Mouse (Mus musculus) urinary bladder, postnatal 14 days (tissue): ENCODE results near the gene Rnase2a.
"Not testable (repeated sequence)": the region's sequence is repeated elsewhere in the genome, so short reads cannot be mapped to it uniquely, and the experiment has no call there.

Source experiments
- DNase-seq: peaks from one replicate; pipeline ENCODE4 v3.0.0; 2021; ENCODE audit warnings: low spot score

The Rnase2a gene

DNA sequence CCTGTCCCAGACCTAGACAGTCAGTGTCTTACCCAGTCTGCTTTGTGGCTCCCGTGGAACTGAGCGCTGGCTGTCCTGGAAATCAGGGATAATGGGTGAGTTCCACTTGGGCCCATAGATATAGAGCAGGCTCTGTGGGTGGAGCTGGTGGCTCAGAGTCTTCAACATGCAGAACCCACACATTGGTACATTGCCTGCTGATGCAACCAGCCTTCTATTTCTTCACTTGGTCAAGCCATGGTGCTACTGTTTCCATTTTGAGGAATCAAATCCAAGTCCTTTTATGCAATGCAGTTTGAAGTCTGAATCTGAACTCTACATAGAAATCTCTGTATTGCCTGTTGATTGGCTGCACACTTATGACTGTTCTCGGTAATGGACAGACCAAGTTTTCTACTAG is at the start of gene Rnase2a:
Gene Rnase2a (minus strand): TSS at position 72 of the 400 bp plus-strand sequence.
- DNase-seq, result no peak

GRCm38 (mm10) chr14:51291505-51291904 is 35.6 kb upstream of the Rnase2a start:
- DNase-seq, result no peak

DNA sequence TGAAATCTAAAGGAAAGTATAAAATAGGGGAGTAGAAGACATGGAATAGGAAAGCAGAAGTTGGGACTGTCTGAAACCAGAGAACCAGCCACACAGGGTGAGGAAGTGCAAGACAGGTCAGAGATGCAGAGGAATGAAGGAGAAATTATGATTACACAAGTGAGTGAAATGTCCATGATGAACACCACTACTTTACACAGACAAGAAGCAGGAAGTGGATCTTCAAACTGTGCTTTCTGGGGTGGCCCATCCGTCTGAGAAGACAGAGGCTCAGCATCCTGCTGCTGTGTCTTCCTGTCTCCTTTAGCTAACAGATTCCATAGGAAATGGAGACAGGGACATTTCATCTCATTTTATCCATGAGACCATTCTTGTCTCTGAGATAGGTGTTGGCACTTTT is 22.6 kb upstream of the Rnase2a start:
- DNase-seq, result not testable (repeated sequence)

- DNase-seq, result no peak
These were observed 12.8 kb upstream of the Rnase2a start for GRCm38 (mm10) chr14:51268677-51269076.

- DNase-seq, result peak; percentile 81
These were observed 10.2 kb upstream of the Rnase2a start for GRCm38 (mm10) chr14:51266113-51266512.

GRCm38 (mm10) chr14:51265667-51266066 is 9.8 kb upstream of the Rnase2a start:
- DNase-seq, result no peak

DNA sequence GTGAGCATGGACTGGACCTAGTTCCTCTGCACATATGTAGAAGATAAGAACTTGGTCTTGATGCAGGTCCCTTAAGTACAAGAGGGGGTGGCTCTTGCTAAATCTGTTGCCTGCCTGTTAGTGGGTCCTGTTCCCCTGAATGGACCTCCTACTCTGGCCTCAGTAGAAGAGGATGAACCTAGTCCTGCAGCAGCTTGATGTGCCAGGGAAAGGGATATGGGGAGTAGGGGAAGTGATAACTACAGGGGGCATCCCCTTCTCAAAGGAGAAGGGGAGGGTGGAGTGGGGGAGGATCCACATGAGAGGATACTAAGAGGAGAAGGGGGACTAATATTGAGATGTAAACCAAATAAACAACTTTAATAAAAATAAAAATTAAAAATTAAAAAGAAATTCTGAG is 6.5 kb upstream of the Rnase2a start:
- DNase-seq, result no peak

GRCm38 (mm10) chr14:51259741-51260140 is 3.8 kb upstream of the Rnase2a start:
- DNase-seq, result no peak

DNA sequence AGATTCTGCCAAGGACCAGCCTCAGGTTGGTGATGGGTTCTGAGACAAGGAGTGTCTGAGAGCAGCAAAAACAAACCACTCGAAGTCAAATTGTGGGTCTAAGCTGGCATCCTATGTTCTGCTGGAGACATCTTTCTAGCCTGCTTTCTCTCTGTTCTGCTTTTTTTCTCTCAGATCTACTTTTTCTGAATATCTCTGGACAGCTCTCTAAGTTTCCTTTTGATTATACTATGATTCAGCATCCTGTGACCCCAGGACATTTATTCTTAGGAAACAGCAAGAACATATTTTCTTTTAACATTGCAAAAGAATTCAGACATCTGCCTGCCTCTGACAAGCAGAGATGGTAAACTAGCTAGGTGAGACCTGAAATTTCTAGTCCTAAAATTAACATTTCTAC is 2.3 kb downstream of the Rnase2a start:
- no peak for DNase-seq

GRCm38 (mm10) chr14:51252206-51252605 is 3.7 kb downstream of the Rnase2a start:
- not testable (repeated sequence) for DNase-seq

- no peak for DNase-seq
These were observed 5.6 kb downstream of the Rnase2a start for GRCm38 (mm10) chr14:51250348-51250747.

DNA sequence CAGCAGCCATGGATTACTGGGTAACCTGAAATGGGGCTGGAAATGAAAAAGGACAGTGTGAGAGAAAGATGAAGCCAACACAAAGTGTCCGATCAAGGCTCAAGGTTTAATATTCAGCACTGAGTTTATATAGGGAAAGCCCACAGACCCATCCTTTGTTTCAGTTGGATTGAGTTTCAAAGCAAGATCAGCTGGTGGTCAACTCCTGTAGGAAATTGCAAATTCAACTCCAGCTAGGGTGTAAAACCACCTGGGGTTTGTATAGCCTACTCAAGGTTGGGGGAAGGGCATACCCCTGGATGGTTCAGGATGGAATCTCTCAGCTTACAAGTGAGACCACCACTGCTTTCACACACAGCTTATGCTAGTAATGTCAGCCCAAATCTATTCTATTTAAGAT is 8.2 kb downstream of the Rnase2a start:
- no peak for DNase-seq

GRCm38 (mm10) chr14:51240899-51241298 is 15.0 kb downstream of the Rnase2a start:
- DNase-seq, result peak; percentile 54

DNA sequence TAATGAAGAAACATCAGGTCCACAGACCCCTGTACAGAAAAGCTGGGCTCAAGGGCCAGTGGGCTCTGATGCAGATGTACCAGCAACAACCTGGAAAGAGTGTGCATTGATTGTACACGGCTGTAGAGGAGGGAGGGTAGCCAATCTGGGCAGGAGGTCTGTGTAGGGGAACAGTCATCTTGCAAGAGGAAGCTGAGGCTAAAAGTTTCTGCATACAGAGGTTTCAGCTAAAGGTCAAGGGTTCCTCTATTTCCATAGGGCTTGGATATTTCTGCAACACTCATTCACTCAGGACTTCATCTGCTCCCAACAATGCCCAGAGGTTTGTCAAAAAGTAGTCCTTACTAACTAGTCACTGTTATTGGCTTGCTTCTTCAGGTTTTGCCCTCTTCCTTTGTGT is 18.4 kb downstream of the Rnase2a start:
- not testable (repeated sequence) for DNase-seq

- not testable (repeated sequence) for DNase-seq
These were observed 26.3 kb downstream of the Rnase2a start for GRCm38 (mm10) chr14:51229657-51230056.

GRCm38 (mm10) chr14:51220075-51220474 is 35.8 kb downstream of the Rnase2a start:
- not testable (repeated sequence) for DNase-seq
